Mouse (Mus musculus) CH12.LX (cell line): ENCODE data around the gene Atp5h.

Experiments
- CHD2 ChIP-seq: IDR thresholded peaks from 2 replicates; pipeline ENCODE4 v1.6.1; 2011; ENCODE audit warnings: low read length, improper control_type of control experiment
- CTCF ChIP-seq, 2 experiments: IDR thresholded peaks in 1 of 2; conservative IDR thresholded peaks in 1 of 2; 2 replicates each; pipeline ENCODE4 v1.5.1; 2011 to 2012; ENCODE audit warnings: low read depth in 2 of 2, low read length in 2 of 2, improper control_type of control experiment in 1 of 2, inconsistent platforms in 1 of 2, mild to moderate bottlenecking in 1 of 2, moderate library complexity in 1 of 2
- HCFC1 ChIP-seq: IDR thresholded peaks from 2 replicates; pipeline ENCODE4 v1.6.1; 2012; ENCODE audit warnings: low read depth, mild to moderate bottlenecking, inconsistent platforms, low read length, improper control_type of control experiment
- JUND ChIP-seq: conservative IDR thresholded peaks from 2 replicates; pipeline ENCODE4 v1.6.1; 2011; ENCODE audit warnings: low read depth, low read length, improper control_type of control experiment
- POLR2A ChIP-seq: IDR thresholded peaks from 2 replicates; pipeline ENCODE4 v1.6.1; 2011; ENCODE audit warnings: low read depth, mild to moderate bottlenecking, improper control_type of control experiment, low read length
- POLR2AphosphoS2 ChIP-seq: IDR thresholded peaks from 2 replicates; pipeline ENCODE4 v1.6.1; 2011; ENCODE audit warnings: low read depth, low read length, improper control_type of control experiment
- SIN3A ChIP-seq: IDR thresholded peaks from 2 replicates; pipeline ENCODE4 v1.6.1; 2012; ENCODE audit warnings: low read length, improper control_type of control experiment, inconsistent platforms
- SMC3 ChIP-seq: IDR thresholded peaks from 2 replicates; pipeline ENCODE4 v1.6.1; 2011; ENCODE audit warnings: low read depth, low read length, improper control_type of control experiment
- TBP ChIP-seq: conservative IDR thresholded peaks from 2 replicates; pipeline ENCODE4 v1.6.1; 2011; ENCODE audit warnings: low read depth, low read length, improper control_type of control experiment
- USF1 ChIP-seq: IDR thresholded peaks from 2 replicates; pipeline ENCODE4 v1.6.1; 2014; ENCODE audit warnings: low read depth, mild to moderate bottlenecking, inconsistent platforms, low read length, improper control_type of control experiment
- ZKSCAN1 ChIP-seq: IDR thresholded peaks from 2 replicates; pipeline ENCODE4 v1.6.1; 2012; ENCODE audit warnings: low read depth, inconsistent platforms, low read length, improper control_type of control experiment, borderline replicate concordance
- ZMIZ1 ChIP-seq: IDR thresholded peaks from 2 replicates; pipeline ENCODE4 v1.6.1; 2012; ENCODE audit warnings: low read depth, mild to moderate bottlenecking, inconsistent platforms, low read length, improper control_type of control experiment
- ZNF384 ChIP-seq: IDR thresholded peaks from 2 replicates; pipeline ENCODE4 v1.6.1; 2012; ENCODE audit warnings: low read depth, low read length, improper control_type of control experiment, inconsistent platforms

DNA sequence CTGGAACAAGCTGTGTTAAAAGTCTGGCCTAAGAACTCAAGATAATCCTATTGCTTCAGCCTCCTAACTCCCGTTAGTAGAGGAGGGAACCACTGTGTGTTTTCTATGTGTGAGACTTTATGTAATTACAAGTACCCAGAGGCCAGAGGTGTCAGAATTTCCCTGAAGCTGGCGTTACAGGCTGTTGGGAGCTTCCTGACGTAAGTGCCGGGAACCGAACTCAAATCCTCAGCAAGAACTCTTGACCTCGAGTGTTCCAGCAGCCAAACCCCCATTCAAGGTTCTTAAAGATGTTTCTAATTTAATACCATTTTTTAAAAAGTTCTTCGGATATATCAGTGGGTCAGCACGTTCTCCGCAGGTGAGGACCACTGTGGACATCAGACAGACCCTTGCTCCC is 38.5 kb downstream of the Atp5h start:
- no peak for TF ChIP-seq ZNF384
- no peak for TF ChIP-seq HCFC1
- no peak for TF ChIP-seq USF1
- no peak for TF ChIP-seq CTCF (conservative IDR thresholded peaks at IDR 0.05 in 1 of 2, IDR thresholded peaks at IDR 0.05 in 1 of 2; ENCODE audit: low read depth in 2 of 2, low read length in 2 of 2)
- no peak for TF ChIP-seq POLR2A
- no peak for TF ChIP-seq ZMIZ1
- TF ChIP-seq ZKSCAN1, result no peak
- no peak for TF ChIP-seq POLR2AphosphoS2
- no peak for TF ChIP-seq TBP
- no peak for TF ChIP-seq SMC3
- no peak for TF ChIP-seq CHD2
- no peak for TF ChIP-seq JUND
- no peak for TF ChIP-seq SIN3A
